Mouse (Mus musculus) megakaryocyte-erythroid progenitor cell, adult 5-6 weeks (primary cell): Measurements from ENCODE around the gene Tex101. TPM values are rescaled to one million over a fixed set of nuclear protein-coding genes. Genes with fewer than 3 reads are reported as not detected.
"Not testable (repeated sequence)": the region's sequence is repeated elsewhere in the genome, so short reads cannot be mapped to it uniquely, and the experiment has no call there.

Experiments
- ATAC-seq: replicated peaks from 2 replicates; pipeline ENCODE4 v1.8.0; 2016; ENCODE audit warnings: mild to moderate bottlenecking, inconsistent platforms; ENCODE audit not compliant: severe bottlenecking, poor library complexity, low FRiP score, low TSS enrichment
- total RNA-seq, 2 experiments: library from RNA; stranded (forward) in 1 of 2; stranded (reverse) in 1 of 2; fragments of 200-1000, 215-1000 nt in 1 of 2; fragments of >200 nt in 1 of 2; fragmentation: Nextera tagmentation in 1 of 2; gene quantifications; 2 replicates each; pipeline ENCODE4 v1.2.3; 2014 to 2017

The Tex101 gene
- total RNA-seq, 2 experiments from 2014 or later, result not detected

- ATAC-seq, result peak; percentile 60
These were observed 38.2 kb downstream of the Tex101 start for GRCm38 (mm10) chr7:24638026-24638856.

DNA sequence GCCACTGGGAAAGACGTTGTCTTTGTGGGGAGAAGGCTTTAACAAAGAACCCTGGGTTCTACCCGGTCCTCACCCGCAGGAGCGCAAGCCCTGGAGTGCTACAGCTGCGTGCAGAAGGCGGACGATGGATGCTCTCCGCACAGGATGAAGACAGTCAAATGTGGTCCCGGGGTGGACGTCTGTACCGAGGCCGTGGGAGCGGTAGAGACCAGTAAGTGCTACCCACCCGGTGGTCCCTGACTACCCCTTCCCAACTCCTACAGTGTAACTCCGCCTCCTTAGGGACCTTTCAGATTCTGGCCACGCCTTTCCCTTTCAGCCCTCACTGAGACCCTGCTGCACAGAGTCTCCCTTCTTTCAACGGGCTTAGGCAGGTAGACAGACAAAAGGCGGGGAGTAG lies 39.4 kb downstream of the Tex101 start:
- no peak for ATAC-seq

DNA sequence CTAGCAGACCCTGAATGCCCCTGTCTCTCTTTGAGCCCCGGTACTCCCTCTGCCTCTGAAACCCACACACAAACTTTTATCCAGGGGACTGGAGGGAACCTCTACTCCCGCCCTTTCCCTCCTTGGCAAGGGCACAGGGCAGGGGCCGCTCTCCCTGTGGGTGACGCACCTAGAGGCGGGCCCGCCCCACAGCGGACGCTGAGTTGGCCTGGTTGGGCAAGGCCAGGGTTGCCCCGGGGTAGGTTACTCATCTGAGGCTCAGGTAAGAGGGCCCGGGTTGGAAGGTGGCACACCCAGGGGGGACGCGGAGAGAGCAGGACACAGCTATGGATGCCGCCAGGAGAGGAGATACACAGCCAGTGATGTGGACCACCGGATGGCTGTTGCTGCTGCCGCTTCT lies 40.2 kb downstream of the Tex101 start, which contains the start of gene Lypd3:
Gene Lypd3, plus strand, starts transcription at position 287 of the 400 bp plus-strand sequence.
- no peak for ATAC-seq

GRCm38 (mm10) chr7:24630116-24630880 lies 46.2 kb downstream of the Tex101 start:
- no peak for ATAC-seq

GRCm38 (mm10) chr7:24629672-24630071 lies 46.8 kb downstream of the Tex101 start:
- ATAC-seq, result no peak

DNA sequence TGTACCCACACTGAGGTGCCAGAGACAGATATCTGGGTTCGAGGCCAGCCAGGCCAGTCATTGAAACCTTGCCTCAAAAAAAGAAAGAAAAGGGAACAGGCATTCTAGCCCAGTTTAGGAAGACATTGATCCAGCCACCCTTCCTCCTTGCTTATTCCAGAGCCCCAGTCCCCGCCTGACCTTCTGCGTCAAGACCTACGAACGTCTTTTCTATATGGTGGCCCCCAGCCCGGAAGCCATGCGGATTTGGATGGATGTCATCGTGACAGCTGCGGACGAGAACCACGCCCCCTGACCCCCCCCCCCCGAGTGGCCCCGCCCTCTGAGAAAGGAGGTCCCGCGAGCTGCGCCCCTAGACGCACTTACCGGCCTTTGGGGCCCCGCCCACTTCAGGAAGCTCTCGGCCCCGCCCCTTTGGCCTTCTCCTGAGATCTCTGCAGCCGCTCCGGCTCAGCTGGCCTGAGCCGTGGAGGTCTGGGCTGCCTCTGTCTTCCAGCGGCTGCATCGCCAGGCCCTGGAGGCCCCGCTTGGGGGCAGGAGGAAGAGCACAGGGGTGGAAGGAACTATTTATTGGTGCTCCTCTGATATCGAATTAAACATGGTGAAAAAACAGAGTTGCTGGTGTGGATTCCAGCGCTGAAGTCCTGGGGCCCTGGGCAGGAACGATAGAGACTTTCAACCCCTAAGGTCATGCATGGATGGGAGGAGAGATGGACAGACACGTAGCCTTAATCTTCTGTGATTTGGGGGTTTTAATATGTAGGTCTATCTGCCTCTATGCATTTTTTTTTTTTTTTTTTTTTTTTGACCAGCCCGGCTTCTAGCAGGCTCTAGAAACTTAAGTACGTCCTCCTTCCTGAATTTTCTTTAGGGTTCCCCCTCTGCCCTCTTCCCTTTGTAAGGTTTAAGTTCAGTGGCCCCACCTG lies 47.5 kb downstream of the Tex101 start:
- peak; percentile 98 for ATAC-seq

DNA sequence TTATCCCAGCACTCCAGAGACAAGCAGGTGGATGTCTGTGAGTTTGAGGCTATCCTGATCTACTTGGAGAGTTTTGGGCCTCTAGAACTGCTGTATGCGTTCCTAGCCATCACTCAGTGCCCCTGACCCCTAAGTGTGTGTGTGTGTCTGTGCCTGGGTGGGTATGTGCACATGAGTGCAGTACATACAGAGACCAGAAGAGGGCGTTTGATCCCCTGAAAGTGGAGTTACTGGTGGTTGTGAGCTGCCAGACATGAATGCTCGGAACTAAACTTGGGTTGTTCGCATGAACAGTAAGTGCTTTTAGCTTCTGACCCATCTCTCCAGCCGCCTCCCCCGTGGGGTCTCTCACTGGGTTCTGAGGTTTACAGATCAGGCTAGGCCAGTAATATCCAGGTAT lies 53.5 kb downstream of the Tex101 start:
- no peak for ATAC-seq

GRCm38 (mm10) chr7:24621193-24621592 lies 55.3 kb downstream of the Tex101 start:
- no peak for ATAC-seq

DNA sequence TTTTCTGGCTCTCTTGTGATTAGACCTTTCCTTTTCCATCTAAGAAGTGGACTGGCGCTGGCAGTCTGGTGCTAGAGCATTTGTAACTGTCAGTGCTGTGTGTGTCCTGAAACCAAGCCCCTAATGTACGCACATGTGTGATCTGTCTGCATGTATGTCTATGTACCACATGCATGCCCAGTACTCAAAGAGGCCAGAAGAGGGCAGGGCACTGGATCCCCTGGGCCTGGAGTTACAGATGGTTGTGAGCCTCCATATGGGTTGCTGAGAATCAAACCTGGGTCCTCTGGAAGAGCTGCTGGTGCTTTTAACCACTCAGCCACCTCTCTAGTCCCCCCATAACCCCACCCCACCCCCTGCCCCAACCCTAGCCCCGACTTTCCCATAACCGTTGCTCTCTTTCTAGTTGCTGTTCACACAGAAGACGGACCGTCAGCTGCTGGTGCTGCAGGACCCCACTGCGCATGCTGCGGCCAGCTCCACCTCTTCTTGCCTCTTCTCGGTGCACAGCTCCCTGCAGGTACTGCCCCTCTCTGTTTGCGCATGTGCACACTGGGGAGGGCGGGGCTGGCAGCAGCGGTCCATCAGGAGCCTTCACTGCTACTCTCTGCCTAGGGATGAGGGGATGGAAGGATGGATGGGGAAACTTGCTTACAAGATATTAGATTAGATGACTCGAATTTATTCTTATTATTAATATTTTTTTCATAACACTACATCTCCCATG lies 56.6 kb downstream of the Tex101 start:
- ATAC-seq, result no peak

DNA sequence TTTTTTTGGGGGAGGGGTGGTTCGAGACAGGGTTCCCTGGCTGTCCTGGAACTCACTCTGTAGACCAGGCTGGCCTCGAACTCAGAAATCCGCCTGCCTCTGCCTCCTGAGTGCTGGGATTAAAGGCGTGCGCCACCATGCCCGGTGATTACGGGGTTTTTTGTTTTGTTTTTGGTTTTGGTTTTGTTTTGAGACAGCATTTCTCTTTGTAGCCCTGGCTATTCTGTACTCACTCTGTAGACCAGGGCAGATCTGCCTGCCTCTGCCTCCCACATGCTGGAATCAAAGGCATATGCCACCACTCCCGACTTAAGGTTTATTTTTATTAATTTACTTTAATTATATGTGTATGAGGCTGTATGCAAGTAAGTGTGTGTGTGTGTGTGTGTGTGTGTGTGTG lies 58.1 kb downstream of the Tex101 start:
- ATAC-seq, result not testable (repeated sequence)

Other genes starting within 250 kb of the Tex101 start
- not detected in 2 replicates for gene Irgc1, start 224.4 kb downstream of the Tex101 start, total RNA-seq (2014; fragmentation: Nextera tagmentation)
- not detected in 2 replicates for gene Irgc1, start 224.4 kb downstream of the Tex101 start, total RNA-seq (2017)
- 2.3 and 5.4 TPM in 2 replicates for gene Plaur, start 214.2 kb downstream of the Tex101 start, total RNA-seq (2014; fragmentation: Nextera tagmentation)
- 2.2 and 2.5 TPM in 2 replicates for gene Plaur, start 214.2 kb downstream of the Tex101 start, total RNA-seq (2017)
- 0.27 TPM in 1 of 2 replicates, not detected in the other for gene Cadm4, start 194.7 kb downstream of the Tex101 start, total RNA-seq (2014; fragmentation: Nextera tagmentation)
- not detected in 2 replicates for gene Cadm4, start 194.7 kb downstream of the Tex101 start, total RNA-seq (2017)
- 3.5 and 4.0 TPM in 2 replicates for gene Zfp428, start 169.7 kb downstream of the Tex101 start, total RNA-seq (2014; fragmentation: Nextera tagmentation)
- 3.1 and 9.7 TPM in 2 replicates for gene Zfp428, start 169.7 kb downstream of the Tex101 start, total RNA-seq (2017)
- not detected in 2 replicates for gene AC161166.1, start 164.2 kb downstream of the Tex101 start, total RNA-seq (2014; fragmentation: Nextera tagmentation)
- not detected in 2 replicates for gene AC161166.1, start 164.2 kb downstream of the Tex101 start, total RNA-seq (2017)
- 4.7 and 6.3 TPM in 2 replicates for gene Irgq, start 146.0 kb downstream of the Tex101 start, total RNA-seq (2014; fragmentation: Nextera tagmentation)
- gene Irgq, start 146.0 kb downstream of the Tex101 start, total RNA-seq (2017), result 3.0 and 5.2 TPM in 2 replicates
- gene Pinlyp, start 130.6 kb downstream of the Tex101 start, total RNA-seq (2014; fragmentation: Nextera tagmentation), result not detected in 2 replicates
- gene Pinlyp, start 130.6 kb downstream of the Tex101 start, total RNA-seq (2017), result not detected in 2 replicates
- 89.0 and 93.7 TPM in 2 replicates for gene Xrcc1, start 130.4 kb downstream of the Tex101 start, total RNA-seq (2014; fragmentation: Nextera tagmentation)
- gene Xrcc1, start 130.4 kb downstream of the Tex101 start, total RNA-seq (2017), result 20.7 and 36.6 TPM in 2 replicates
- 12.4 and 19.8 TPM in 2 replicates for gene Ethe1, start 89.1 kb downstream of the Tex101 start, total RNA-seq (2014; fragmentation: Nextera tagmentation)
- 8.3 and 11.4 TPM in 2 replicates for gene Ethe1, start 89.1 kb downstream of the Tex101 start, total RNA-seq (2017)
- gene Zfp575, start 89.0 kb downstream of the Tex101 start, total RNA-seq (2014; fragmentation: Nextera tagmentation), result 0.37 TPM in 1 of 2 replicates, not detected in the other
- gene Zfp575, start 89.0 kb downstream of the Tex101 start, total RNA-seq (2017), result not detected in 2 replicates
- gene Phldb3, start 65.9 kb downstream of the Tex101 start, total RNA-seq (2014; fragmentation: Nextera tagmentation), result 2.6 and 2.8 TPM in 2 replicates
- 6.8 and 9.7 TPM in 2 replicates for gene Phldb3, start 65.9 kb downstream of the Tex101 start, total RNA-seq (2017)
- not detected in 2 replicates for gene Lypd3, start 40.1 kb downstream of the Tex101 start, total RNA-seq (2014; fragmentation: Nextera tagmentation)
- not detected in 2 replicates for gene Lypd3, start 40.1 kb downstream of the Tex101 start, total RNA-seq (2017)
- gene BC049730, start 32.6 kb upstream of the Tex101 start, total RNA-seq (2014; fragmentation: Nextera tagmentation), result not detected in 2 replicates
- gene BC049730, start 32.6 kb upstream of the Tex101 start, total RNA-seq (2017), result not detected in 2 replicates
- not detected in 2 replicates for gene Gm4763, start 50.2 kb upstream of the Tex101 start, total RNA-seq (2014; fragmentation: Nextera tagmentation)
- gene Gm4763, start 50.2 kb upstream of the Tex101 start, total RNA-seq (2017), result not detected in 2 replicates
- gene Cd177, start 83.6 kb upstream of the Tex101 start, total RNA-seq (2014; fragmentation: Nextera tagmentation), result 3.2 TPM in 1 of 2 replicates, not detected in the other
- gene Cd177, start 83.6 kb upstream of the Tex101 start, total RNA-seq (2017), result 1.8 and 2.6 TPM in 2 replicates
- gene Ceacam10, start 100.5 kb upstream of the Tex101 start, total RNA-seq (2014; fragmentation: Nextera tagmentation), result not detected in 2 replicates
- gene Ceacam10, start 100.5 kb upstream of the Tex101 start, total RNA-seq (2017), result 6.4 TPM in 1 of 2 replicates, not detected in the other
- gene Gm9844, start 185.5 kb upstream of the Tex101 start, total RNA-seq (2014; fragmentation: Nextera tagmentation), result 0.96 and 1.0 TPM in 2 replicates
- gene Gm9844, start 185.5 kb upstream of the Tex101 start, total RNA-seq (2017), result 5.2 and 13.0 TPM in 2 replicates
- not detected in 2 replicates for gene Lypd4, start 193.3 kb upstream of the Tex101 start, total RNA-seq (2014; fragmentation: Nextera tagmentation)
- gene Lypd4, start 193.3 kb upstream of the Tex101 start, total RNA-seq (2017), result not detected in 2 replicates
- gene Dmrtc2, start 193.4 kb upstream of the Tex101 start, total RNA-seq (2014; fragmentation: Nextera tagmentation), result not detected in 2 replicates
- not detected in 2 replicates for gene Dmrtc2, start 193.4 kb upstream of the Tex101 start, total RNA-seq (2017)
- gene Rps19, start 207.7 kb upstream of the Tex101 start, total RNA-seq (2014; fragmentation: Nextera tagmentation), result 4,961 and 5,532 TPM in 2 replicates
- gene Rps19, start 207.7 kb upstream of the Tex101 start, total RNA-seq (2017), result 979 and 1,008 TPM in 2 replicates
- 1.5 and 29.5 TPM in 2 replicates for gene Cd79a, start 220.7 kb upstream of the Tex101 start, total RNA-seq (2014; fragmentation: Nextera tagmentation)
- 4.4 TPM in 1 of 2 replicates, not detected in the other for gene Cd79a, start 220.7 kb upstream of the Tex101 start, total RNA-seq (2017)
- 104 and 120 TPM in 2 replicates for gene Arhgef1, start 226.2 kb upstream of the Tex101 start, total RNA-seq (2014; fragmentation: Nextera tagmentation)
- gene Arhgef1, start 226.2 kb upstream of the Tex101 start, total RNA-seq (2017), result 21.9 and 32.8 TPM in 2 replicates